Mouse (Mus musculus) embryonic facial prominence, embryonic 15.5 days (tissue): ENCODE measurements around the gene Olfr92. TPM values are rescaled to one million over a fixed set of nuclear protein-coding genes. Genes with fewer than 3 reads are reported as not detected.

Experiments used
- ATAC-seq: fragments of 200-750 bp; cut with Nextera tagmentation; 2 replicates; pipeline ENCODE4 v1.8.0; 2017; ENCODE audit warnings: low read depth, moderate TSS enrichment; ENCODE audit not compliant: insufficient number of reproducible peaks, low FRiP score, low TSS enrichment
- H3K27ac ChIP-seq: fragments of 300-500 bp; sonication (generic); replicated peaks from 2 replicates; pipeline ENCODE4 v1.5.1; 2015; ENCODE audit warnings: mild to moderate bottlenecking, inconsistent platforms
- H3K27me3 ChIP-seq: fragments of 300-500 bp; sonication (generic); 2 replicates; pipeline ENCODE4 v1.6.1; 2015; ENCODE audit warnings: inconsistent platforms
- H3K36me3 ChIP-seq: fragments of 300-500 bp; sonication (generic); 2 replicates; pipeline ENCODE4 v1.6.1; 2015; ENCODE audit warnings: mild to moderate bottlenecking, inconsistent platforms
- H3K4me1 ChIP-seq: fragments of 300-500 bp; sonication (generic); 2 replicates; pipeline ENCODE4 v1.6.1; 2015; ENCODE audit warnings: inconsistent platforms
- H3K4me2 ChIP-seq: fragments of 300-500 bp; sonication (generic); replicated peaks from 2 replicates; pipeline ENCODE4 v1.6.1; 2015; ENCODE audit warnings: mild to moderate bottlenecking, inconsistent platforms
- H3K4me3 ChIP-seq: fragments of 300-500 bp; sonication (generic); replicated peaks from 2 replicates; pipeline ENCODE4 v1.5.1; 2015; ENCODE audit warnings: mild to moderate bottlenecking, inconsistent platforms
- H3K9ac ChIP-seq: fragments of 300-500 bp; sonication (generic); 2 replicates; pipeline ENCODE4 v1.6.1; 2015; ENCODE audit warnings: inconsistent platforms
- H3K9me3 ChIP-seq: fragments of 300-500 bp; sonication (generic); replicated peaks from 2 replicates; pipeline ENCODE4 v1.6.1; 2016; ENCODE audit warnings: inconsistent platforms
- WGBS: fragments of 180-500 bp; shearing (Covaris S2); methylation state at CpG from one replicate; pipeline ENCODE4 v1.1.7; 2015; 5-methylcytosine and 5-hydroxymethylcytosine counted together
- polyA plus RNA-seq: library from polyadenylated mRNA; unstranded; fragments of >200 nt; fragmentation: Nextera tagmentation; extraction: Ambion mirVana; gene quantifications from 2 replicates; pipeline ENCODE4 v1.2.1, GENCODE M21; 2015

Olfr92 gene
- polyA plus RNA-seq, 1 experiment from 2014 or later, result not detected

DNA sequence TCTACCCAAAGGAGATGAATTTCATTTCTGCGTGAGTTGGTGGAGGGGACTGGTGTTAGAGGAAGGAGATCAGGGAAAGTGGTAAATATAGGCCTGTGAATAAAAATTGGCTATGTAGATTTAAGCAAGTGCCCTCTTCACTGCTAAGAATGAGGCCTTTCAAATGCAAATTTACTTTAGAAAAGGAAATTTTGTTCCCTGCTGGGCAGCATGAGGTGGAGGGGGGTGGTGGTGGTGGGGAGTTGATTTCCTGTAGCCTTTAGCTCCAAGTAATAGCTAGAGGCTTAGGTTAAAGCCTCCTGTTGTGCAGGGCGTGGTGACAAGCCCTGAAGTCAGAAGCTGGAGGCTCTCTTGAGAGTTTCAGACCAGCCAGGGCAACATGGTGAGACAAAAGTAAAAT lies 40.9 kb downstream of the Olfr92 start:
- no peaks in the 10 kb centered on the region for H3K27me3 ChIP-seq
- H3K4me1 ChIP-seq, result no peaks in the 10 kb centered on the region
- H3K9ac ChIP-seq, result no peak overlapping the region
- H3K9me3 ChIP-seq, result no peaks in the 10 kb centered on the region
- ATAC-seq, result no peak
- 27% methylated on average over 2 of the region's 2 CpGs for WGBS
- H3K4me3 ChIP-seq, result no peak overlapping the region
- no peak overlapping the region for H3K4me2 ChIP-seq
- no peak overlapping the region for H3K27ac ChIP-seq
- peaks cover 26% of the 10 kb centered on the region for H3K36me3 ChIP-seq

- ATAC-seq, result no peak
- H3K4me1 ChIP-seq, result no peaks in the 10 kb centered on the region
- no peaks in the 10 kb centered on the region for H3K9me3 ChIP-seq
- no peak overlapping the region for H3K27ac ChIP-seq
- no peak overlapping the region for H3K4me2 ChIP-seq
- no peak overlapping the region for H3K9ac ChIP-seq
- no peak overlapping the region for H3K4me3 ChIP-seq
- peaks cover 30% of the 10 kb centered on the region for H3K36me3 ChIP-seq
- WGBS, result 27% methylated on average over 1 of the region's 1 CpGs
- H3K27me3 ChIP-seq, result no peaks in the 10 kb centered on the region
Measured at GRCm38 (mm10) chr17:37078193-37078592, 41.7 kb downstream of the Olfr92 start.

- Histone ChIP-seq H3K4me3 (no peak overlapping the region), H3K9ac (no peak overlapping the region), H3K27ac (no peak overlapping the region), H3K9me3 (no peaks in the 10 kb centered on the region), H3K4me2 (no peak overlapping the region), H3K27me3 (no peaks in the 10 kb centered on the region), H3K4me1 (no peaks in the 10 kb centered on the region), H3K36me3 (peaks cover 50% of the 10 kb centered on the region)
- 95% methylated on average over 2 of the region's 2 CpGs for WGBS
- ATAC-seq, result no peak; the same call in 1 of the 2 replicates
Measured at GRCm38 (mm10) chr17:37075766-37076165, 44.1 kb downstream of the Olfr92 start.

DNA sequence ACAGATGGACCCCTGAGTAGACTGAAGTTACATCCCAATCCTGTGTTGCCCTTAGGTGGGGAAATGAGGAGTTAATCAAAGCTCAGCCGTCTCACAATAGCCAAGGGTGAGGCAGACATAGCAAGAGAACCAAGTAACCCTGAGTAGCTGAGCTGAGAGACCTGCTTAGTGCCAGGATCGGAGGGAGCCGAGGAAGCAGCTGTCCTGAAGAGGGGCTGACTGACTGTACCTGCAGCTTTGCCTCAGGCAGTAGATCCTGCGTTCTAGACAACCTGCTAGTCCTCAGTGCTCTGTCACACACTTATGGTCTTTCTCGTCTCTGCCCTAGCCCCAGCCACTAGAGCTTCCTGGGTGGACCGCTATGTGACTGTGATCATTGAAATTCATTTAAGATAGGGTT lies 44.7 kb downstream of the Olfr92 start:
- Histone ChIP-seq H3K36me3 (peaks cover 56% of the 10 kb centered on the region), H3K27ac (no peak overlapping the region), H3K4me1 (no peaks in the 10 kb centered on the region), H3K9me3 (no peaks in the 10 kb centered on the region), H3K27me3 (no peaks in the 10 kb centered on the region), H3K4me3 (no peak overlapping the region), H3K4me2 (no peak overlapping the region), H3K9ac (no peak overlapping the region)
- ATAC-seq, result no peak
- WGBS, result 79% methylated on average over 6 of the region's 6 CpGs

DNA sequence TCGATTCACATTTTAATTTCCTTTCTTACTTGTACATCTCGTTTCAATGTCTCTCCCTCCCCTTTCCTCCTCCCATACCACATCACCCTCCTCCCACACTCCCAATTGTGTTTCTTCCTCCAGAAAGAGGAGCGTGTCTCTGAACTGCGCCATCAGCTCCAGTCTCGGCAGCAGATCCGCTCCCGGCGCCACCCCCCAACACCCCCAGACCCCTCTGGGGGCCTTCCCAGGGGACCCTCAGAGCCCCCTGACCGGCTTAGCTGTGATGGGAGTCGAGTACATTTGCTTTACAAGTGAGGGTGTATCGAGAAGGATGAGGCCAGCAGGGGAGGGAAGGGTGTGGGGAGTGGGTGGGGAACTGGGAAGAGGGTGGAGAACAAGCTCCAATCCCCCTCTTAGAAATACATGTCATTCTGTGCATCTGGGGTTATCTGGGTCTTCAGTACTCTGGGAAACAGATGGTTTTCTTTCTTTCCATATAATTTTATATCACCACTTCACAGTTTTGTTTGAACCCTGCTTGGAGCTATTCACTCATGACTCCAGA lies 47.1 kb downstream of the Olfr92 start:
- Histone ChIP-seq H3K27me3 (no peaks in the 10 kb centered on the region), H3K36me3 (peaks cover 79% of the 10 kb centered on the region), H3K4me2 (no peak overlapping the region), H3K27ac (no peak overlapping the region), H3K4me1 (no peaks in the 10 kb centered on the region), H3K9me3 (no peaks in the 10 kb centered on the region), H3K4me3 (no peak overlapping the region), H3K9ac (no peak overlapping the region)
- WGBS, result 70% methylated on average over 11 of the region's 11 CpGs
- ATAC-seq, result no peak

DNA sequence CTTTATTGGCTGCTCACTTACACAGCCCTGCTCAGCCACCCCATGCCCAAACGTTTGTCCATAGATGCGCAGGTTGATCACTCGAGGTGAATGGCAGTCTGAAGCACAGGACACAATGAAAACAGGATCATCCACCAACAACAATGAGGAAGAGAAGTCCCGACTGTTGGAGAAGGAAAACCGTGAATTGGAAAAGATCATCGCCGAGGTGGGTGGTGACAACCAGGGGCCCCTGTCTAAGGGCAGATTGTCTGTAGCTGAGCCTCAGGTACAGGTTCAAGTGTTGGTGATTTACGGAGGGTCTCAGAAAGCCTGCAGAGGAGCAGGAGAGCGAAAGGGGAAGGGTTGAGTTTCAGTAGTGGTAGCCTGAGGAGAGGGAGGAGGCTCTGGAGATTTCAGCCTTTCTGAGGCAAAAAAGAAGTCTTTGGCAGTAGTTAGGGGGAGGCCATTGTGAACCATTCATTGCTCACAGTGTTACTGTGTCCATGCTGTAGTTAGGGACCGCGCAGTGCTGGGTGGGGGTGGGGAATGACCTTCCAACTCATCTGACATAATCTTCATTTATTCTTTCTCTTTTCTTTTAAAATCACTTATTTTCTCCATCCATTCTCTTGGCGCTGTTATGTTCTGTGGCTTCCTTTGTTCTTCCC lies 47.7 kb downstream of the Olfr92 start:
- Histone ChIP-seq H3K36me3 (peaks cover 85% of the 10 kb centered on the region), H3K4me2 (no peak overlapping the region), H3K4me1 (no peaks in the 10 kb centered on the region), H3K27me3 (no peaks in the 10 kb centered on the region), H3K9ac (no peak overlapping the region), H3K4me3 (no peak overlapping the region), H3K9me3 (no peaks in the 10 kb centered on the region), H3K27ac (no peak overlapping the region)
- no peak for ATAC-seq
- WGBS, result 83% methylated on average over 12 of the region's 12 CpGs

- H3K27ac ChIP-seq, result no peak overlapping the region
- H3K9me3 ChIP-seq, result no peaks in the 10 kb centered on the region
- H3K36me3 ChIP-seq, result peaks cover 88% of the 10 kb centered on the region
- ATAC-seq, result no peak
- no peak overlapping the region for H3K4me2 ChIP-seq
- H3K27me3 ChIP-seq, result no peaks in the 10 kb centered on the region
- H3K9ac ChIP-seq, result no peak overlapping the region
- 85% methylated on average over 8 of the region's 8 CpGs for WGBS
- H3K4me3 ChIP-seq, result no peak overlapping the region
- no peaks in the 10 kb centered on the region for H3K4me1 ChIP-seq
Measured at GRCm38 (mm10) chr17:37070121-37070520, 49.8 kb downstream of the Olfr92 start.

- Histone ChIP-seq H3K27ac (no peak overlapping the region), H3K4me3 (no peak overlapping the region), H3K9me3 (no peaks in the 10 kb centered on the region), H3K9ac (no peak overlapping the region), H3K4me2 (no peak overlapping the region), H3K27me3 (no peaks in the 10 kb centered on the region), H3K4me1 (no peaks in the 10 kb centered on the region), H3K36me3 (peaks cover 95% of the 10 kb centered on the region)
- ATAC-seq, result no peak
- 89% methylated on average over 1 of the region's 1 CpGs for whole genome bisulfite sequencing
Measured at GRCm38 (mm10) chr17:37067861-37068260, 52.0 kb downstream of the Olfr92 start.

- Histone ChIP-seq H3K9ac (no peak overlapping the region), H3K4me2 (no peak overlapping the region), H3K27ac (no peak overlapping the region), H3K4me3 (no peak overlapping the region), H3K9me3 (no peaks in the 10 kb centered on the region), H3K4me1 (no peaks in the 10 kb centered on the region), H3K27me3 (no peaks in the 10 kb centered on the region), H3K36me3 (peaks cover 97% of the 10 kb centered on the region)
- 95% methylated on average over 2 of the region's 2 CpGs for WGBS
- ATAC-seq, result no peak
Measured at GRCm38 (mm10) chr17:37065993-37066392, 53.9 kb downstream of the Olfr92 start.

- no peak overlapping the region for H3K27ac ChIP-seq
- no peaks in the 10 kb centered on the region for H3K4me1 ChIP-seq
- H3K36me3 ChIP-seq, result peaks cover 86% of the 10 kb centered on the region
- H3K9ac ChIP-seq, result no peak overlapping the region
- no peak for ATAC-seq
- H3K9me3 ChIP-seq, result no peaks in the 10 kb centered on the region
- no peak overlapping the region for H3K4me3 ChIP-seq
- no peak overlapping the region for H3K4me2 ChIP-seq
- WGBS, result 73% methylated on average over 11 of the region's 11 CpGs
- no peaks in the 10 kb centered on the region for H3K27me3 ChIP-seq
Measured at GRCm38 (mm10) chr17:37063686-37064495, 56.0 kb downstream of the Olfr92 start.

GRCm38 (mm10) chr17:37063063-37063462 lies 56.8 kb downstream of the Olfr92 start:
- 54% methylated on average over 10 of the region's 10 CpGs for WGBS

More at GRCm38 (mm10) chr17:37063063-37063462, 56.8 kb downstream of the Olfr92 start:
- ATAC-seq, result no peak
- Histone ChIP-seq H3K9ac (no peak overlapping the region), H3K27me3 (no peaks in the 10 kb centered on the region), H3K9me3 (no peaks in the 10 kb centered on the region), H3K36me3 (peaks cover 85% of the 10 kb centered on the region), H3K4me1 (no peaks in the 10 kb centered on the region), H3K27ac (no peak overlapping the region), H3K4me3 (no peak overlapping the region), H3K4me2 (no peak overlapping the region)
